Mouse (Mus musculus) forebrain, postnatal 0 days (tissue): ENCODE results near the gene Dmac2. TPM values are rescaled to one million over a fixed set of nuclear protein-coding genes. Genes with fewer than 3 reads are reported as not detected.
"Not testable (repeated sequence)": the region's sequence is repeated elsewhere in the genome, so short reads cannot be mapped to it uniquely, and the experiment has no call there.

ENCODE experiments used
- ATAC-seq: fragments of 200-750 bp; cut with Nextera tagmentation; 2 replicates; pipeline ENCODE4 v1.8.0; 2017; ENCODE audit warnings: mild to moderate bottlenecking, moderate library complexity
- DNase-seq: peaks from one replicate; pipeline ENCODE4 v3.0.0-alpha.2; 2015
- H3K27ac ChIP-seq: fragments of 300-500 bp; sonication (generic); 2 replicates; pipeline ENCODE4 v1.5.1; 2014; ENCODE audit warnings: low read depth, mild to moderate bottlenecking, antibody characterized with exemption, low read length, moderate library complexity, mixed read lengths
- H3K27me3 ChIP-seq: fragments of 300-500 bp; sonication (generic); 2 replicates; pipeline ENCODE4 v1.6.1; 2014; ENCODE audit warnings: mild to moderate bottlenecking, low read length, mixed read lengths; ENCODE audit not compliant: insufficient read depth
- H3K36me3 ChIP-seq: fragments of 300-500 bp; sonication (generic); 2 replicates; pipeline ENCODE4 v1.6.1; 2014; ENCODE audit warnings: mild to moderate bottlenecking, moderate library complexity; ENCODE audit not compliant: insufficient read depth
- H3K4me1 ChIP-seq: fragments of 300-500 bp; sonication (generic); 2 replicates; pipeline ENCODE4 v1.6.1; 2014; ENCODE audit warnings: antibody characterized with exemption; ENCODE audit not compliant: insufficient read depth
- H3K4me2 ChIP-seq: fragments of 300-500 bp; sonication (generic); 2 replicates; pipeline ENCODE4 v1.6.1; 2014; ENCODE audit warnings: low read depth, mild to moderate bottlenecking, moderate library complexity
- H3K4me3 ChIP-seq: fragments of 300-500 bp; sonication (generic); 2 replicates; pipeline ENCODE4 v1.5.1; 2014; ENCODE audit warnings: low read depth, low read length, mixed read lengths
- H3K9ac ChIP-seq: fragments of 300-500 bp; sonication (generic); 2 replicates; pipeline ENCODE4 v1.6.1; 2014; ENCODE audit warnings: mild to moderate bottlenecking
- H3K9me3 ChIP-seq: fragments of 300-500 bp; sonication (generic); 2 replicates; pipeline ENCODE4 v1.6.1; 2016; ENCODE audit warnings: low read length
- CTCF ChIP-seq: sonication (generic); IDR thresholded peaks from 2 replicates; pipeline ENCODE4 v1.5.1; 2016; ENCODE audit warnings: antibody characterized with exemption, control low read depth, low read depth
- WGBS: fragments of 180-500 bp; shearing (Covaris S2); extraction: QIAGEN DNeasy Blood & Tissue Kit; methylation state at CpG from one replicate; pipeline ENCODE4 v1.1.7; 2014; 5-methylcytosine and 5-hydroxymethylcytosine counted together
- polyA plus RNA-seq: library from polyadenylated mRNA; unstranded; fragments of >200 nt; fragmentation: Nextera tagmentation; extraction: Ambion mirVana; gene quantifications from 2 replicates; pipeline ENCODE4 v1.2.1, GENCODE M21; 2015
- total RNA-seq: library from RNA; depleted of rRNA; stranded (reverse); fragments of >200 nt; gene quantifications from 2 replicates; pipeline ENCODE4 v1.2.3, GENCODE M21; 2014; rRNA removed

Gene Dmac2
- 35.8 and 45.8 TPM in 2 replicates for total RNA-seq
- 35.0 and 40.6 TPM in 2 replicates for polyA plus RNA-seq

DNA sequence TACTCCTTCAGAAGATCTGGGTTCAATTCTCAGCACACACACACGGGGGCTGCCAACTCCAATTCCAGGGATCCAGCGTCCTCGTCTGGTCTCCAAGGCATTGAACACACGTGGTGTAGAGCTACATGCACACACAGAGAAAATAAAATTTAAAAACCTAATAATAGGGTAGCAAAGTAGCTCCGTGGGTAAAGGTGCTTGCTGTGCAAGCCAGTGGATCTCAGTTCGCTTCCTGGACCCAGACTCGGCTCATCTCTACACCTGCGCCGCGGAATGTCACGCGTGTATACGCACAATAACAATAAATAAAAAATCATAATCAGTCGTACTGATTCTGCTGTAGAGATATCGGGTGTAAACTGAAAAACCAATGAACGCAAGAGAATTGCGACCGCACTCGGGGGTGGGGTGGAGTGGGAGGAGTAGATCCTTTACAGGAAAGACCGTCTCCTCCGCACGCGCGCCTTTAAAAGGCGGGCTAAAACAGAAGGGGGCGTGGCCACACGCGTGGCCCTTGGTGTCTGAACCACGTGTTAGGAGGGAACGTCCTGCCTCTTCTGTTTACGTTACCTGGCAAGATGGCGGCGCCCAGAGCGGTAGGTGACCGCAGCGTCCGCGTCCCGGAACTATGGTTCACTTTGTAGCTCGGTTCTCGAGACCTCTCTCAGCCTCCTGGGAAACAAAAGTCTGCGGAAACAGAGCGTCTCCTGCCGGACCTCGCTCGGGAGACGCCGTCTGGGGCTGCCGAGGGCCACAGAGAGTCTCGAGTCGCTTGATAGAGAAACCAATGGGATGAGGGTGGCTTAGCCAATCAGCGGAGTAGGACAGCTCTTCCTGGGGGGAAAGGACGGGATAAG, at the start of gene Dmac2:
Gene Dmac2, plus strand, starts transcription at position 550 of the 857 bp plus-strand sequence.
- H3K27me3 ChIP-seq, result no peaks in the 10 kb centered on the region
- TF ChIP-seq CTCF, result no peak
- DNase-seq, result peak; percentile 95
- peak within 1 kb of the TSS; percentile 57 for H3K4me3 ChIP-seq
- WGBS, result 2% methylated on average over 53 of the region's 53 CpGs
- 0 out of 2 replicates have a peak within 1 kb of the TSS, but pooled peaks have one; percentile 9 for H3K27ac ChIP-seq
- no peaks in the 10 kb centered on the region for H3K9me3 ChIP-seq
- peak within 1 kb of the TSS; percentile 57 for H3K4me2 ChIP-seq
- peak; percentile 97 for ATAC-seq
- no peaks in the 10 kb centered on the region for H3K4me1 ChIP-seq
- peaks cover 17% of the 10 kb centered on the region; the same call in 1 of the 2 replicates for H3K36me3 ChIP-seq
- H3K9ac ChIP-seq, result peak within 1 kb of the TSS; percentile 48

DNA sequence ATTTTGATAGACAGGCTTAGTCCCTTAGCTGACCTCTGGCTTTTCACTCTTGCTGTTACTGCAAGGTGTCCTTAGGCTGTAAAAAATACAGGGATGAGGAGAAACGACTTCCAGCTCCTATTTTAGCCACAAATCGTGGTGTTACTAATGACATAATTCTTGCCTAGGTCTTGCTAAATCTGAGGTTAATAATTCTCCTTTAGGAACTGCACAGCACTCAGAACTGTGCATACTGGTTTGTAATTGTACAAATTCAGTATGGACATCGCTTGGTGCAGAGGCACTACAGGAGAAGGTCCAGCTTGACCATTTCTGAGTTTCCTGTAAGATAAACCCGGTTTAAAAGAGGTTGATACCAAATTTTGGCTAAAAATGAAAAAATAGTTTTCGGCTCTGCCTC, 45.4 kb upstream of the Dmac2 start:
- not testable (repeated sequence) for H3K4me3 ChIP-seq, H3K36me3 ChIP-seq, H3K4me2 ChIP-seq, H3K4me1 ChIP-seq, H3K9me3 ChIP-seq, ATAC-seq, H3K27ac ChIP-seq, H3K9ac ChIP-seq, H3K27me3 ChIP-seq, DNase-seq
- 78% methylated on average over 5 of the region's 5 CpGs for WGBS

DNA sequence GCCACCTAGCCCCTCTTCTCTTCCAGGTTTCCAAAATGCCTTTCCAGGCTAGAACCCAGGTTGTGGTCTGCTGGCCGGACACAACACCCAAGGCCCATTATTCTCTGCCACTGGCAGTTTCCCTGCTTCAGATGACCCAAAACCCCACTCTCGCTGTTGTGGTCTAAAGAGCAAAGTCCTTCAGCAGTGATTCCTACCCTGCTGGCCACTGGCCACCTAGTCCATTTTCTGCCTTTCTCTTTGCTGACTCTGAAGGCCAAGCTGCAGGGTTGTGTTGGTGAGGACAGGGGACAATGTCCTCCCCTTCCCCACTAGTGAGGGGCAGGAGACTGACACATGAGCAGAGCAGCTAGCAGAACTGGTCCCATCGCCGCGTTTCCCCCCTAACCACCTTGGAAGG, 44.1 kb upstream of the Dmac2 start:
- H3K36me3 ChIP-seq, result no peaks in the 10 kb centered on the region
- H3K27ac ChIP-seq, result no peak overlapping the region
- no peak overlapping the region for H3K9ac ChIP-seq
- 84% methylated on average over 5 of the region's 5 CpGs for WGBS
- no peak overlapping the region for H3K4me2 ChIP-seq
- no peaks in the 10 kb centered on the region for H3K4me1 ChIP-seq
- H3K27me3 ChIP-seq, result no peaks in the 10 kb centered on the region
- no peaks in the 10 kb centered on the region for H3K9me3 ChIP-seq
- no peak for DNase-seq
- H3K4me3 ChIP-seq, result no peak overlapping the region
- no peak for TF ChIP-seq CTCF
- ATAC-seq, result no peak

DNA sequence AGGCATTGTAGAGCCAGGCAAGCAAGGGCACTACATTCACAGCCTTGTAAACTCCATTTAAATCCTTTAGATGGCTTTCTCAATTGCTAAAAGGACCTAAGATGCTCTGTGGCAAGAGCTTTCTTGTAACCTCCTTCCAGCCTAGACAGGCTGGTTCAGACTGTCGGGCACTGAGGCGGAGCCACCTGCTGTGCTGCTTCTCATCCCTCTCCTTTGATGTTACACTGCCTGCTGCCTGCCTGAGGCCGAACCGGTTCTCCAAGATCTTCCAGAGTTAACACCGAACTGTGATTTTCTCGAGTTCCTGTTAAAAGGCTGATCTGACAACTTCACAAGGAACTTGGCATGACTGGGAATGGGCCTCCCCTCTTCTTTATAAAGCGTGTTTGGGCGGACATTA, 43.3 kb upstream of the Dmac2 start:
- H3K27ac ChIP-seq, result no peak overlapping the region
- no peak overlapping the region for H3K4me3 ChIP-seq
- H3K9me3 ChIP-seq, result no peaks in the 10 kb centered on the region
- no peaks in the 10 kb centered on the region for H3K36me3 ChIP-seq
- 15% methylated on average over 8 of the region's 8 CpGs for WGBS
- no peaks in the 10 kb centered on the region for H3K4me1 ChIP-seq
- H3K27me3 ChIP-seq, result no peaks in the 10 kb centered on the region
- ATAC-seq (no peak; the same call in 1 of the 2 replicates), DNase-seq (no peak)
- H3K9ac ChIP-seq, result no peak overlapping the region
- no peak for TF ChIP-seq CTCF
- H3K4me2 ChIP-seq, result no peak overlapping the region

DNA sequence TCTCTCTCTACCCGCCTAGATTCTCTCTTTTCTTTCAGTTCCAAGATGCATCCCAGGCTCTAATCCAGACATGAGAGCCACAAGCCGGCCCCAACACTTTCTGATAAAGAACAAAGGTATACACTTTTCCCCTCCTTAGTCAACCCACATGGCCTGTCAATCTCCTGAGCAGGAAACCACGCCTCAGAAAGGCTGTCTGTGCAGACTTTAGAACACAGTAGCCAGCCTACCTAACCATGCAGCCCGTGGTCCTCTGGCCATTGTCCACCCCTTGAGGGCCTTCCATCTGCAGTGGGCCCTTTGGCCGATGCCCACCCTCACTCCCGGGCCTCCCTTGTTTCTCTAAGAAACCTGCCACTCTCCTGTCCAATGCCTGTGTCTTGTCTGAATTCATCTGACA, 42.9 kb upstream of the Dmac2 start:
- WGBS, result 40% methylated on average over 6 of the region's 6 CpGs
- not testable (repeated sequence) for H3K9me3 ChIP-seq, DNase-seq, ATAC-seq, H3K27me3 ChIP-seq, H3K4me3 ChIP-seq, H3K27ac ChIP-seq, H3K36me3 ChIP-seq, H3K4me1 ChIP-seq, H3K4me2 ChIP-seq, H3K9ac ChIP-seq

DNA sequence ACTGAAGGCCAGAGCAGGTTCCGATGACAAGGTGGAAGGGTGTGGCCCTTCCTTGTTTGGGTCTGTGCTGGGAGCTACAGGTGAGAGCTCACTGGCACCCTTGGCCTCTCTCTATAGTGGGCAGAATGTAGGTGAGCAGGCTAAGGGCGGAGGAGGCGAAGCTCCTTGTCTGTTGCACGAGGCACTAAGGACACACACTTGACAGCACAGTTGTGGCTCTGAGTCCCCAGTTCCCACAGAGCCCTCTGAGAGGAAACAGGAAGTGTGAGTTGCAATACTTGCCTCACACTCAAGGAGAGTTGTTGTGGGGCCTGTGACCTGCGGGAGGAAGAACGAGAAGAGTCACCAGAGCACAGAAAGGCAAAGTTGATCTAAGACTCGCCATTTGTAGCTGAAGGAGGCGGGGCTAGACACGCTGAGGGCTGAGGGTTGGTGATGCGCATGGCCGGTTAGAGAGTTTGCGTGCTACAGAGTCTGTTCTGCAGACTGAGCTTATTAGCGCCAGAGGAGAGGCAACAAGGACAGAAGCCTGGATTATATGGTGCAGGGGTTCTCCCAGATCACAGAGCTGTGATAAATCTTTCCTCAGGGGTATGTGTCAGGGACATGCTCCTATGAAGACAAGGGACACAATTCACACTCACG, 42.3 kb upstream of the Dmac2 start:
- not testable (repeated sequence) for H3K27me3 ChIP-seq, H3K27ac ChIP-seq, H3K4me2 ChIP-seq, H3K4me1 ChIP-seq, H3K4me3 ChIP-seq, DNase-seq, H3K36me3 ChIP-seq, H3K9me3 ChIP-seq, H3K9ac ChIP-seq, ATAC-seq
- WGBS, result 80% methylated on average over 12 of the region's 14 CpGs

DNA sequence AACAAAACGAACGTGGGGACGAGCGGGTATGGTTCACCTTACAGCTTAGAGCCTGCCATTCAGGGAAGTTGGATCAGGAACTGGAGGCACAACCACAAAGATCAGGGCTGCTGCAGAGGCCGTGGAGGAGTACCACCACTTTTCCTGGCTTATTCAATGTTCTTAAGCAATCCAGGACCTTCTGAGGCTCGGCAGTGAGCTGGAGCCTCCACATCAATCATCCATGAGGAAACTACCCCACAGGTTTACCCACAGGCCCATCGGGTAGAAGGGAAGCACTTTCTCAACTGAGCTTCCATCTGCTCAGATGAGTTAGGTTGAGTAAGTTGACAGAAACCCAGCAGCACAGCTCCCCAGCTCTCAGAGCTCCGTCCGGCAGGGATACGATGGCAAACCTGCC, 39.8 kb upstream of the Dmac2 start:
- no peak for DNase-seq
- no peak overlapping the region for H3K4me2 ChIP-seq
- H3K4me3 ChIP-seq, result no peak overlapping the region
- ATAC-seq, result no peak
- no peak for TF ChIP-seq CTCF
- H3K4me1 ChIP-seq, result no peaks in the 10 kb centered on the region
- no peak overlapping the region for H3K27ac ChIP-seq
- WGBS, result 88% methylated on average over 10 of the region's 10 CpGs
- H3K36me3 ChIP-seq, result no peaks in the 10 kb centered on the region
- H3K9me3 ChIP-seq, result no peaks in the 10 kb centered on the region
- H3K9ac ChIP-seq, result no peak overlapping the region
- H3K27me3 ChIP-seq, result no peaks in the 10 kb centered on the region
